Mouse (Mus musculus): ENCODE data around the gene Vezt.

Vezt gene

GRCm38 (mm10) chr10:93953504-93953903 lies 82.1 kb downstream of the Vezt start:
- DNase-seq (ENCODE audit: low read depth, low spot score): no peak

- no peak for DNase-seq (ENCODE audit: low read depth, low spot score)
These were observed 84.6 kb downstream of the Vezt start for GRCm38 (mm10) chr10:93950991-93951390.

- no peak for DNase-seq (ENCODE audit: low read depth, low spot score)
These were observed 85.7 kb downstream of the Vezt start for GRCm38 (mm10) chr10:93949921-93950320.

GRCm38 (mm10) chr10:93945843-93946499 lies 89.6 kb downstream of the Vezt start:
- no peak for DNase-seq (ENCODE audit: low read depth, low spot score)

GRCm38 (mm10) chr10:93945364-93945763 lies 90.3 kb downstream of the Vezt start:
- DNase-seq (ENCODE audit: low read depth, low spot score): peak; percentile 7

GRCm38 (mm10) chr10:93944241-93944640 lies 91.4 kb downstream of the Vezt start:
- DNase-seq (ENCODE audit: low read depth, low spot score): no peak

GRCm38 (mm10) chr10:93940279-93940678 lies 95.3 kb downstream of the Vezt start:
- no peak for DNase-seq (ENCODE audit: low read depth, low spot score)

GRCm38 (mm10) chr10:93939676-93940075 lies 95.9 kb downstream of the Vezt start:
- no peak for DNase-seq (ENCODE audit: low read depth, low spot score)

- no peak for DNase-seq (ENCODE audit: low read depth, low spot score)
These were observed 96.8 kb downstream of the Vezt start for GRCm38 (mm10) chr10:93938844-93939271.

- DNase-seq (ENCODE audit: low read depth, low spot score): no peak
These were observed 101.6 kb downstream of the Vezt start for GRCm38 (mm10) chr10:93933980-93934379.

- no peak for DNase-seq (ENCODE audit: low read depth, low spot score)
These were observed 102.8 kb downstream of the Vezt start for GRCm38 (mm10) chr10:93932861-93933260.

- no peak for DNase-seq (ENCODE audit: low read depth, low spot score)
These were observed 103.6 kb downstream of the Vezt start for GRCm38 (mm10) chr10:93932020-93932419.

GRCm38 (mm10) chr10:93931431-93931830 lies 104.2 kb downstream of the Vezt start:
- no peak for DNase-seq (ENCODE audit: low read depth, low spot score)

GRCm38 (mm10) chr10:93930236-93930824 lies 105.3 kb downstream of the Vezt start:
- DNase-seq (ENCODE audit: low read depth, low spot score): no peak

- no peak for DNase-seq (ENCODE audit: low read depth, low spot score)
These were observed 111.0 kb downstream of the Vezt start for GRCm38 (mm10) chr10:93924666-93925065.

- DNase-seq (ENCODE audit: low read depth, low spot score): no peak
These were observed 114.5 kb downstream of the Vezt start for GRCm38 (mm10) chr10:93921160-93921559.

- DNase-seq (ENCODE audit: low read depth, low spot score): no peak
These were observed 116.4 kb downstream of the Vezt start for GRCm38 (mm10) chr10:93919227-93919626.

- no peak for DNase-seq (ENCODE audit: low read depth, low spot score)
These were observed 116.9 kb downstream of the Vezt start for GRCm38 (mm10) chr10:93918701-93919100.

- no peak for DNase-seq (ENCODE audit: low read depth, low spot score)
These were observed 117.5 kb downstream of the Vezt start for GRCm38 (mm10) chr10:93918087-93918486.

GRCm38 (mm10) chr10:93916778-93917177 lies 118.8 kb downstream of the Vezt start:
- peak; percentile 55 for DNase-seq (ENCODE audit: low read depth, low spot score)

GRCm38 (mm10) chr10:93915531-93916275 lies 119.9 kb downstream of the Vezt start:
- peak; percentile 7 for DNase-seq (ENCODE audit: low read depth, low spot score)

GRCm38 (mm10) chr10:93913525-93913924 lies 122.1 kb downstream of the Vezt start:
- DNase-seq (ENCODE audit: low read depth, low spot score): no peak

- DNase-seq (ENCODE audit: low read depth, low spot score): no peak
These were observed 122.7 kb downstream of the Vezt start for GRCm38 (mm10) chr10:93912917-93913316.
